Mouse (Mus musculus): ENCODE measurements around the gene Yeats4.

Gene Yeats4

GRCm38 (mm10) chr10:117202981-117203557 lies 21.2 kb downstream of the Yeats4 start:
- no peak for DNase-seq (ENCODE audit: inconsistent ontology term)

DNA sequence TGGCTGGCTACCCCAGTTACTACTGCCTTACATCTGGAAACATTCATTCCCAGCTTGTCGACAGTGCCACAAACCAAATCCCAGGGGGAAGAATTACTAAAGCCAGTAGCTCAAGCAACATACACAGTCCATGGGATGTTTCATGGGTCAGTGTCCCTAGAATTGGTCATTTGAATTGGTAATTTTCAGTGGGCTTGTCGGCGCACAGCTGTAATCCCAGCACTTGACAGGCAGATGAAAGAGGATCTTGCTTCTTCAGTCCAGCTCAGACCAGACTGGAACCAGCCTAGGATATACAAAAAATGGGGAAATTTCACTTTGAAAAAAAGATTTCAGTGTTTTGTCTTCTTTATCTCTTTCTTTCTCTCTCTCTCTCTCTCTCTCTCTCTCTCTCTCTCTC lies 24.6 kb downstream of the Yeats4 start:
- DNase-seq (ENCODE audit: inconsistent ontology term), result no peak

GRCm38 (mm10) chr10:117196696-117197095 lies 27.6 kb downstream of the Yeats4 start:
- no peak for DNase-seq (ENCODE audit: inconsistent ontology term)

GRCm38 (mm10) chr10:117195748-117196147 lies 28.6 kb downstream of the Yeats4 start:
- DNase-seq (ENCODE audit: inconsistent ontology term), result no peak

- DNase-seq (ENCODE audit: inconsistent ontology term), result no peak
These were observed 29.3 kb downstream of the Yeats4 start for GRCm38 (mm10) chr10:117195005-117195404.

- no peak for DNase-seq (ENCODE audit: inconsistent ontology term)
These were observed 30.9 kb downstream of the Yeats4 start for GRCm38 (mm10) chr10:117193364-117193763.

GRCm38 (mm10) chr10:117185399-117186089 lies 38.8 kb downstream of the Yeats4 start:
- DNase-seq (ENCODE audit: inconsistent ontology term), result no peak

DNA sequence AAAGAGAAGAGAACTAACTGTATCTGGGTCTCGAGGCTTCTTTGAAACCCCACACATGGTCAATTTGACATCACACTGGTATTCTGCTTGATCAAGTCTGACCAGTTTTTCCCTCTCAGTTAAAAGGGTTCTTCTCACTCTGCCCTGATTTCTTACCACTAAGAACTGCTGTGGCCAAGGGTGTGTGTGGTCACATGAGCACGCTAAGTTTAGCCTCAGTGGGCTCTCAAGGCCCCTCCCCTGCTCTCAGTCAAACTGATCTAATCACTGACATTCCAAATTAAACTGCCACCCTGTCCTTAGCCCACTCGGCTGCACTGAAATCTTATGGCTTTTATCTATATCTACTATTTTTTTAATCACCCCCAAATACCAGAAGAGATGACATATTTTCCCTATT lies 43.2 kb downstream of the Yeats4 start:
- no peak for DNase-seq (ENCODE audit: inconsistent ontology term)

- no peak for DNase-seq (ENCODE audit: inconsistent ontology term)
These were observed 49.7 kb downstream of the Yeats4 start for GRCm38 (mm10) chr10:117174645-117175044.

DNA sequence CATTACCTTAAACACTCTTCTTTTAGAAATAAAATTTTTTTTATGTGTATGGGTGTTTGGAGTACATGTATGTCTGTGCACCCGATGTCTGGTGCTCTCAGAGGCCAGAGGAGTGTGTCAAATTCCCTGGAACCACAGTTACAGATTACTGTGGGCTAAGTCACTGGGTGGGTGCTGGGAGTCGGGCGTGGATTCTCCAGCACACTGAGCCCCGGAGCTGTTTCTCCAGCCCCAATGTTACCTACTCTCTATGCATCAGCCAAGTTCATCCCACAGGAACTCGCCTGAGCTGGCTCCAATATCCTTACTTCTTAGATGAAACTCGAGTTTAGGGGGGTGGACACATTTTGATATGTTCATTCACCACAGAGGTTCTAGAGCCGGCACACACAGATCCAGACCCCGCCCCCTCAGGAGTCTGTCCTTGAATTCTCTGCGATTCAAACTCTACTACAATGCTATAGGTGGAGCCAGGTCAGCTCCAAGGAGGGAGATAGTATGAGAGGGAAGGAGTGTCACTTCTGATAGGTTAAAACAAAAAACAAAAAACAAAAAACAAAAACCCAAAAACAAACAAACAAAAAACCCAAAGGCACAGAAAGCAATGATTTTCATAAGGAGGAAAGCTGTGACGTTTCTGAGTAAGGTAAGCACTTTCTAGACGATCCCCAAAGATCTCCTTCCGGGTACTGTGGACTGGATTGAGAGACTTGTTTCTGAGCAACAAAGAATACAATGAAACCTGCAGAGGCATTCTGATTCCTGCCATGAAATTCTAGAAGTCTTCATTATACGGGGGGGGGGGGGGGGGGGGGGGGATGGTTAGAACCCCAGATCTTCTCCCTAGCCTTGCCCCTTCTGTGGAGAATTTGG lies 50.5 kb downstream of the Yeats4 start:
- DNase-seq (ENCODE audit: inconsistent ontology term), result no peak

DNA sequence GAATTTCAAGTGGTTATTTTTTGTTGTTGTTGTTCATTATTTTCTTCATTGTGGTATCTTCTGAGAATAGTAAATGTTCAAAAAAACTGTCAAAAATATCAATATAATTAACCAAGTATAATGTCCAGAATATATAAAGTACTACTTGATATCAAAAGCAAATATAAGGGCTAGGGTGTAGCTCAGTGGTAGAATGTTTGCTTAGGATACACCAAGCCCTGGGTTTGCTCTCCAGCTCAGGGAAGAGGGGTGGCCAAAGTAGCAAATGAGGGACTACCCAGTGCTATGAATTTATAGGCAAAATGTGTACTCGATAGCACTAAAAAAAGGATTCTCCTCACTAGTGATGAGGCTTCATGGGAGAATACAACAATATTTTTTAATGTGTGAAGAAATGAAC lies 51.2 kb downstream of the Yeats4 start:
- DNase-seq (ENCODE audit: inconsistent ontology term), result no peak

DNA sequence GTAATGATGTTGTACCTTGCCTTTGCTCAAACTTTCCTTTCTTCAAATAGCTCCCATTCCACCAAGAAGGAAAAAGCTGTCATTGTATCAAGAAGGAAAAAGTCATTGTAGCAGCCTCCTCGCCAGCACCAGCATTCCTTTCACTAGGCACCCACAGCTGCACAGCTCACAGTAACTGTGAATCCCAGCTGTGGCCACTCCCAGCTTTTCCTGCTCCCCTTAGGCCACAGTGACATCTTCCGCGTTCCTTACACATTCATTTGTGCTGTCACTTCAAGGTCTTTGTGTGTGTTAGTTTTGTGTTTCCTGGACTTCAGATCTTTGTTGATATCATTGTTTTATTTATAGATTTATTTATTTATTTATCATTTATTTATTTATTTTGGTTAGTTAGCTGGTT lies 52.2 kb downstream of the Yeats4 start:
- DNase-seq (ENCODE audit: inconsistent ontology term), result no peak

GRCm38 (mm10) chr10:117166785-117167425 lies 57.4 kb downstream of the Yeats4 start:
- DNase-seq (ENCODE audit: inconsistent ontology term), result no peak
